ENCODE assay signal across 8 mouse cellular contexts in genomic region chr2:132607141-132608093, GRCm38 (mm10). TPM values are rescaled to one million over a fixed set of nuclear protein-coding genes. Genes with fewer than 3 reads are reported as not detected.
DNase-seq lines count a peak whose midpoint lies in the region; ATAC-seq lines count a peak whose summit lies in the region.

No protein-coding gene starts in this region.

- no peaks in the 10 kb centered on the region for H3K9me3 ChIP-seq in midbrain, embryonic 15.5 days

- H3K4me2 ChIP-seq in midbrain, embryonic 15.5 days, result peak overlapping the region; percentile 5; the same call in 1 of the 2 replicates

- H3K27ac ChIP-seq in midbrain, embryonic 15.5 days, result peak overlapping the region; percentile 51

- H3K27me3 ChIP-seq in midbrain, embryonic 15.5 days (replicated peaks), result no peaks in the 10 kb centered on the region

- DNase-seq in kidney, adult 9 months, result peak; percentile 29
- no peak for DNase-seq in kidney, postnatal 14 days
- peak; percentile 90 for DNase-seq in T-cell, adult 2 months (ENCODE audit: low spot score)
- peak; percentile 9 to 37 for DNase-seq in kidney, postnatal 25 days
- peak; percentile 96 for DNase-seq in telencephalon, adult 2 months (ENCODE audit: low read depth, low spot score)
- no peak for DNase-seq in adrenal gland, postnatal 25 days

- WGBS in midbrain, embryonic 15.5 days, result 37% methylated on average over 10 of the region's 10 CpGs

- H3K4me1 ChIP-seq in midbrain, embryonic 15.5 days, result peaks cover 10% of the 10 kb centered on the region; the same call in 1 of the 2 replicates

- peak; percentile 76 for ATAC-seq in granulocyte monocyte progenitor cell, adult 5-6 weeks (replicated peaks; ENCODE audit: poor library complexity, severe bottlenecking)
- ATAC-seq in midbrain, embryonic 15.5 days (replicated peaks), result peak; percentile 82

- H3K36me3 ChIP-seq in midbrain, embryonic 15.5 days (replicated peaks), result no peaks in the 10 kb centered on the region

- H3K4me3 ChIP-seq in midbrain, embryonic 15.5 days, result no peak overlapping the region

- H3K9ac ChIP-seq in midbrain, embryonic 15.5 days, result no peak overlapping the region

RNA-seq across cellular contexts. Expression of gene Gpcpd1, which starts 19.9 kb away (rescaled TPM):
- 19.9 and 26.1 TPM in 2 replicates for total RNA-seq in granulocyte monocyte progenitor cell, adult 5-6 weeks (2014; fragmentation: Nextera tagmentation)
- 24.4 and 24.5 TPM in 2 replicates for total RNA-seq in granulocyte monocyte progenitor cell, adult 5-6 weeks (2017)
- polyA plus RNA-seq in midbrain, embryonic 15.5 days (2015; fragmentation: Nextera tagmentation; extraction: Ambion mirVana), result 77.8 and 88.7 TPM in 2 replicates
- total RNA-seq in adrenal gland, postnatal 25 days (2021), result 40.1 and 57.3 TPM in 2 replicates

Comparison
In these comparisons a context has a peak if more than half of its experiments do, and no peak if none do; other contexts are left out.
1. DNase-seq: peak in kidney, adult 9 months (single experiment), T-cell, adult 2 months (single experiment), kidney, postnatal 25 days (2 of 2) and telencephalon, adult 2 months (single experiment); none in kidney, postnatal 14 days (single experiment) and adrenal gland, postnatal 25 days (single experiment).